Mouse (Mus musculus) myocyte (in vitro differentiated cells): ENCODE measurements around the gene Hemgn. TPM values are rescaled to one million over a fixed set of nuclear protein-coding genes. Genes with fewer than 3 reads are reported as not detected.
A peak's percentile ranks its signal among the peaks of the same experiment; 100 is the strongest.

Experiments
- H3K27me3 ChIP-seq: one replicate; pipeline ENCODE4 v1.6.1; 2011; ENCODE audit not compliant: control insufficient read depth, insufficient read depth, insufficient read length
- H3K36me3 ChIP-seq: one replicate; pipeline ENCODE4 v1.6.1; 2011; ENCODE audit not compliant: control insufficient read depth, insufficient read depth
- H3K4me2 ChIP-seq: one replicate; pipeline ENCODE4 v1.6.1; 2011; ENCODE audit warnings: low read depth, control low read depth
- H3K4me3 ChIP-seq: one replicate; pipeline ENCODE4 v1.5.1; 2011; ENCODE audit warnings: mild to moderate bottlenecking, control low read depth, moderate library complexity
- H3K79me2 ChIP-seq: one replicate; pipeline ENCODE4 v1.6.1; 2011; ENCODE audit not compliant: control insufficient read depth, insufficient read depth
- H3ac ChIP-seq: one replicate; pipeline ENCODE4 v1.6.1; 2011; ENCODE audit not compliant: control insufficient read depth, insufficient read length
- CEBPB ChIP-seq: IDR thresholded peaks from 2 replicates; pipeline ENCODE4 v1.6.1; 2011; ENCODE audit warnings: mild to moderate bottlenecking, moderate library complexity; ENCODE audit not compliant: poor library complexity, insufficient read depth, severe bottlenecking
- E2F4 ChIP-seq: IDR thresholded peaks from one replicate; pipeline ENCODE4 v1.6.1; 2011; ENCODE audit warnings: mild to moderate bottlenecking, control low read depth, moderate library complexity; ENCODE audit not compliant: insufficient read depth
- MAX ChIP-seq: IDR thresholded peaks from one replicate; pipeline ENCODE4 v1.6.1; 2011; ENCODE audit warnings: low read depth, mild to moderate bottlenecking, control low read depth
- MYOD1 ChIP-seq, 3 experiments: IDR thresholded peaks; one replicate each; pipeline ENCODE4 v1.6.1; 2011; ENCODE audit warnings: control low read depth in 2 of 3, low read depth in 2 of 3, mild to moderate bottlenecking in 2 of 3, moderate library complexity in 1 of 3; ENCODE audit not compliant: insufficient read length in 2 of 3, control insufficient read depth in 1 of 3
- MYOG ChIP-seq, 3 experiments: IDR thresholded peaks; one replicate each; pipeline ENCODE4 v1.6.1; 2011; ENCODE audit warnings: control low read depth in 2 of 3, low read depth in 2 of 3, mild to moderate bottlenecking in 2 of 3; ENCODE audit not compliant: insufficient read length in 2 of 3, control insufficient read depth in 1 of 3, insufficient read depth in 1 of 3
- POLR2A ChIP-seq: IDR thresholded peaks from one replicate; pipeline ENCODE4 v1.6.1; 2011; ENCODE audit warnings: low read depth, mild to moderate bottlenecking, control low read depth, moderate library complexity; ENCODE audit not compliant: insufficient read length
- POLR2AphosphoS2 ChIP-seq: IDR thresholded peaks from one replicate; pipeline ENCODE4 v1.6.1; 2011; ENCODE audit warnings: low read depth, control low read depth; ENCODE audit not compliant: insufficient read length
- REST ChIP-seq: IDR thresholded peaks from one replicate; pipeline ENCODE4 v1.6.1; 2011; ENCODE audit warnings: mild to moderate bottlenecking, control low read depth, moderate library complexity; ENCODE audit not compliant: insufficient read depth, insufficient read length
- SRF ChIP-seq: IDR thresholded peaks from one replicate; pipeline ENCODE4 v1.6.1; 2011; ENCODE audit warnings: low read depth; ENCODE audit not compliant: control insufficient read depth, insufficient read length
- TCF12 ChIP-seq: IDR thresholded peaks from one replicate; pipeline ENCODE4 v1.6.1; 2011; ENCODE audit warnings: mild to moderate bottlenecking, control low read depth; ENCODE audit not compliant: poor library complexity, insufficient read depth, severe bottlenecking
- TCF3 ChIP-seq: IDR thresholded peaks from one replicate; pipeline ENCODE4 v1.6.1; 2011; ENCODE audit warnings: low read depth, control low read depth; ENCODE audit not compliant: insufficient read length
- USF1 ChIP-seq: IDR thresholded peaks from one replicate; pipeline ENCODE4 v1.6.1; 2011; ENCODE audit warnings: low read depth, mild to moderate bottlenecking, control low read depth, moderate library complexity
- polyA plus RNA-seq: library from polyadenylated mRNA; unstranded; fragments of >200 nt; fragmentation: generic; extraction: Trizol; gene quantifications from one replicate; pipeline ENCODE4 v1.2.1, GENCODE M21; 2012; ENCODE audit warnings: missing spikeins

Gene Hemgn
- not detected for polyA plus RNA-seq

DNA sequence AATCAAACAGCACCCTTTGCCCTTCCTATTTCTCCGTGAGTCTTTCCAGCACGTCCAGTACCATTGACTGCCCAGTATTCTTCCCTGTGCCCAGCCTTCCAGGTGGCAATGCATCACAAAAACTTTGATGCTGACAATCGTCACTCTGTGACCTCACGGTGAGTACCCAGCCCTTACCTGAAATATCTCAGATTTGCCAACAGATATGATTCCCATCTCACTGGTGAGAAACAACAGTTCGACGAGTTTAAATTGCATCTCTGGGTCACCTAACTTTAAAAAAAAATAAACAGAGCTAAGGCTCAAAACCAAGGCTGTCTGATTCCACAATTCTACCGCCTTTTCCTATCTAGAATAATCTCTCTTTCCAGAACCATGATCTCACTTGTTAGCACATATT lies at the start of gene Hemgn:
TSS of gene Hemgn (minus strand) at position 101 of the 400 bp plus-strand sequence.
- no peak for TF ChIP-seq SRF
- TF ChIP-seq TCF3, result no peak
- no peak within 1 kb of the TSS for H3K4me3 ChIP-seq
- H3K4me2 ChIP-seq, result no peak within 1 kb of the TSS
- peaks cover 57% of the 10 kb centered on the region for H3K27me3 ChIP-seq
- H3K79me2 ChIP-seq, result no peaks in the 10 kb centered on the region
- H3ac ChIP-seq, result no peak within 1 kb of the TSS
- H3K36me3 ChIP-seq, result no peaks in the 10 kb centered on the region

DNA sequence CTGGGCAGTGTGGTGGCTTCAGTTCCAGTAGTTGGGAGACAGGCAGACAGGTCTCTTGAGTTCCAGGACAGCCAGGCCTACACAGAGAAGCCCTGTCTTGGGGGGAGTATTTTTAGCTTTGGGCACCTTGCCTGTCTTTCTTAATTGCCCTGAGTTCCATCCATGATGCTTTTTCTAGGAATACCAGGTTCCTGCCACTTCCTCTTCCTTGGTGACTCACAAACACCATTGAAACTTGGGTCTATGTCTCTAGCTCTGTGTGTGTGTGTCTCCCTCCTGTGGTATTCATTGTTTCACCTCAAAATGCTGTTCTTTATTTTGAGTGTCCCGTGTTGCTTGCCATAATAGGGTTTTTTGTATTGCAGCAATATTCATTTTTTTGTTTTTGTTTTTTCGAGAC lies 45.1 kb upstream of the Hemgn start:
- no peak for TF ChIP-seq E2F4
- no peak for TF ChIP-seq MAX
- TF ChIP-seq SRF, result no peak
- no peak for TF ChIP-seq MYOD1 (IDR thresholded peaks at IDR 0.05; ENCODE audit: control insufficient read depth in 1 of 3, insufficient read length in 2 of 3, low read depth in 2 of 3)
- no peak for TF ChIP-seq CEBPB
- no peak for TF ChIP-seq POLR2A
- TF ChIP-seq REST, result no peak
- Histone ChIP-seq H3K4me3 (no peak overlapping the region), H3K27me3 (no peaks in the 10 kb centered on the region), H3K4me2 (no peak overlapping the region), H3ac (no peak overlapping the region), H3K36me3 (peaks cover 14% of the 10 kb centered on the region), H3K79me2 (peaks cover 100% of the 10 kb centered on the region)

GRCm38 (mm10) chr4:46457186-46457585 lies 43.9 kb upstream of the Hemgn start:
- Histone ChIP-seq H3K27me3 (no peaks in the 10 kb centered on the region), H3K36me3 (peaks cover 7% of the 10 kb centered on the region), H3K4me3 (no peak overlapping the region), H3K79me2 (peaks cover 99% of the 10 kb centered on the region), H3ac (no peak overlapping the region), H3K4me2 (no peak overlapping the region)
- TF ChIP-seq MYOD1 (IDR thresholded peaks at IDR 0.05; ENCODE audit: control insufficient read depth in 1 of 3, insufficient read length in 2 of 3, low read depth in 2 of 3) (no peak), TCF12 (no peak), MAX (no peak), CEBPB (peak; percentile 20; the same call in 1 of the 2 replicates), POLR2A (no peak), SRF (no peak)

- Histone ChIP-seq H3ac (no peak overlapping the region), H3K4me2 (no peak overlapping the region), H3K27me3 (no peaks in the 10 kb centered on the region), H3K79me2 (peaks cover 95% of the 10 kb centered on the region), H3K4me3 (no peak overlapping the region), H3K36me3 (peaks cover 5% of the 10 kb centered on the region)
- TF ChIP-seq REST, result no peak
- no peak for TF ChIP-seq USF1
- no peak for TF ChIP-seq POLR2A
- no peak for TF ChIP-seq MYOG (IDR thresholded peaks at IDR 0.05; ENCODE audit: control insufficient read depth in 1 of 3, insufficient read depth in 1 of 3, insufficient read length in 2 of 3, low read depth in 2 of 3)
- no peak for TF ChIP-seq E2F4
- TF ChIP-seq CEBPB, result no peak
- no peak for TF ChIP-seq MYOD1 (IDR thresholded peaks at IDR 0.05; ENCODE audit: control insufficient read depth in 1 of 3, insufficient read length in 2 of 3, low read depth in 2 of 3)
- TF ChIP-seq MAX, result no peak
- TF ChIP-seq POLR2AphosphoS2, result no peak
- no peak for TF ChIP-seq SRF
- TF ChIP-seq TCF3, result no peak
- TF ChIP-seq TCF12, result no peak
These were observed 43.5 kb upstream of the Hemgn start for GRCm38 (mm10) chr4:46456762-46457161.

DNA sequence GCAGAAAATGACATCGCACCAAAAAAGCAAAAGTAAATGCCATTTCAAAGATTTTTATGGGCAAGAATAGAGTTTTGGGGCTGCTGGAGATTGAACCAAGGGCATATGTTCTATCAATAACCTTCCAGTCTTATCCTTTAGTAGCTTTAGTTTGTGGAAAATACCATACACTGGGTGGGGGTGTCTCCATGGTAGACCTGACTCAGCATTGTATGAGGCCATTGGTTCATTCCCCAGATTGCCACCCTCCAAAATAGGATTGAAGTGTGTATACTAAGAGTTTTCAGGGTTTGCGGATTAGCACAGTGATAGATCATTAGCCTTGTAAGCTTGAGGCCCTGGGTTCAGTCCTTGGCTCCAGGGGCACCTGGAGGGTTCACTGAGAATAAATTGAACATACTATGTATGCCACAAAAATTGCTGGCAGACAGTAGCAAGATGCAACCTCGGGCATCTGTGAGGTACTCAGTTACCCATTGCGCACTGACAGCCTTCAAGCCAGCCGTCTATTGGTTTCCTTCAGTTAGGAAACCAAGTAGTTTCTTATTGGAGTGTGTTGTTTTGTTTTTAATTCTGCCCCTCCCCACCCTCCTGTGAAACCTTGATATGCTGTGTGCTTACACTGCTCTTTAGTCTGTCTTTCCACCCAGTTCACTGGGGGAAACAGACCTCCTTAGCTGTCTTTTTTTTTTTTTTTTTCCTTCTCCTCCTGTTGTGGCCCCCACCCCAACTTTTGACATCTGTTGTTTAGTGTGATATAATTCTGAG lies 41.0 kb upstream of the Hemgn start:
- TF ChIP-seq USF1 (no peak), REST (no peak), TCF3 (no peak), POLR2A (no peak), MYOG (IDR thresholded peaks at IDR 0.05; ENCODE audit: control insufficient read depth in 1 of 3, insufficient read depth in 1 of 3, insufficient read length in 2 of 3, low read depth in 2 of 3) (no peak), MYOD1 (IDR thresholded peaks at IDR 0.05; ENCODE audit: control insufficient read depth in 1 of 3, insufficient read length in 2 of 3, low read depth in 2 of 3) (no peak), TCF12 (no peak), E2F4 (no peak), POLR2AphosphoS2 (no peak), SRF (no peak), CEBPB (no peak), MAX (no peak)
- peaks cover 70% of the 10 kb centered on the region for H3K79me2 ChIP-seq
- H3K4me3 ChIP-seq, result peak overlapping the region; percentile 46
- no peaks in the 10 kb centered on the region for H3K27me3 ChIP-seq
- H3ac ChIP-seq, result no peak overlapping the region
- H3K4me2 ChIP-seq, result peak overlapping the region; percentile 79
- H3K36me3 ChIP-seq, result no peaks in the 10 kb centered on the region
